Mouse (Mus musculus): ENCODE measurements at regions not wholly inside any gene's neighbourhood (a gene's known extent, or its start where the extent isn't known, plus 50 kb on each side); places are given as distances from the start of the nearest gene placed in this dataset.

DNA sequence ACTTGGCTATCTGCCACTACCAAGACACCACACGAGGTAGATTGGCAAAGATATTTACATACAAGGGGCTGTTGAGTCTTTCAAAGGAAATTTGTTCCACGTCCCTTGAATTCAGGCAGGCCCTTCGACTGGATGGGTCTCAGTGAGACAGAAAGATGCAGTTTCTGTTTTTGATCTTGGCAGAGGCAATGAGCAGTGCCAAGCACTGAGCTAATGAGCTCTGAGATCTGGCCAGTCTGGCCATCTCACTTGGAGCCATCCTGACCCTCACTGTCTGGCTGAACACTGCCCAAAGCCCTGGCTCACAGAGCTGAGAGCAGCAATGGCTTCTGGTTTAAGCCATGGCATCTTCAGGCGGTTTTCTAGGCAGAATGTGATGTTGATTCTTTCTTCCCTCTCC is 65.3 kb downstream of the Zfp706 start:
- TF ChIP-seq CTCF (IDR thresholded peaks at IDR 0.05; ENCODE audit: borderline replicate concordance, insufficient read depth, low read depth, low read length) (no peak), POLR2A (IDR thresholded peaks at IDR 0.05; ENCODE audit: borderline replicate concordance, insufficient read depth, low read length) (no peak)
